Mouse (Mus musculus) gonadal fat pad, adult 2 months (tissue): ENCODE data around the gene Ptpn23. TPM values are rescaled to one million over a fixed set of nuclear protein-coding genes. Genes with fewer than 3 reads are reported as not detected.
"Not testable (repeated sequence)": the region's sequence is repeated elsewhere in the genome, so short reads cannot be mapped to it uniquely, and the experiment has no call there.

Source experiments
- DNase-seq: peaks from one replicate; pipeline ENCODE4 v3.0.0-alpha.2; 2012; ENCODE audit warnings: low read depth
- polyA plus RNA-seq: library from polyadenylated mRNA; depleted of rRNA; stranded (reverse); fragments of >200 nt; gene quantifications from 2 replicates; pipeline ENCODE4 v1.2.3, GENCODE M21; 2012; rRNA removed

The Ptpn23 gene
- 15.0 and 24.1 TPM in 2 replicates for polyA plus RNA-seq

GRCm38 (mm10) chr9:110408099-110408773, at the start of gene Ptpn23:
TSS of gene Ptpn23 (minus strand) at chr9:110408213.
- peak; percentile 58 for DNase-seq

- no peak for DNase-seq
Measured at GRCm38 (mm10) chr9:110452523-110452922, 44.5 kb upstream of the Ptpn23 start.

GRCm38 (mm10) chr9:110448857-110449617, 41.0 kb upstream of the Ptpn23 start:
- DNase-seq: peak; percentile 27

GRCm38 (mm10) chr9:110448356-110448755, 40.3 kb upstream of the Ptpn23 start:
- DNase-seq: no peak

- DNase-seq: no peak
Measured at GRCm38 (mm10) chr9:110440559-110440958, 32.5 kb upstream of the Ptpn23 start.

- DNase-seq: no peak
Measured at GRCm38 (mm10) chr9:110440049-110440448, 32.0 kb upstream of the Ptpn23 start.

- DNase-seq: no peak
Measured at GRCm38 (mm10) chr9:110436041-110436440, 28.0 kb upstream of the Ptpn23 start.

- no peak for DNase-seq
Measured at GRCm38 (mm10) chr9:110433045-110433444, 25.0 kb upstream of the Ptpn23 start.

GRCm38 (mm10) chr9:110431241-110431640, 23.2 kb upstream of the Ptpn23 start:
- DNase-seq: no peak

GRCm38 (mm10) chr9:110419511-110420112, 11.6 kb upstream of the Ptpn23 start, which contains the start of gene Ngp:
TSS of gene Ngp (plus strand) at chr9:110419747.
- no peak for DNase-seq

- no peak for DNase-seq
Measured at GRCm38 (mm10) chr9:110413785-110414184, 5.8 kb upstream of the Ptpn23 start.

- DNase-seq: no peak
Measured at GRCm38 (mm10) chr9:110412926-110413325, 4.9 kb upstream of the Ptpn23 start.

GRCm38 (mm10) chr9:110410908-110411887, 3.2 kb upstream of the Ptpn23 start:
- no peak for DNase-seq

GRCm38 (mm10) chr9:110407311-110408098, 508 bp downstream of the Ptpn23 start:
- DNase-seq: no peak

- DNase-seq: not testable (repeated sequence)
Measured at GRCm38 (mm10) chr9:110403240-110403639, 4.8 kb downstream of the Ptpn23 start.

- no peak for DNase-seq
Measured at GRCm38 (mm10) chr9:110402731-110403130, 5.3 kb downstream of the Ptpn23 start.

- DNase-seq: no peak
Measured at GRCm38 (mm10) chr9:110400650-110401049, 7.4 kb downstream of the Ptpn23 start.

GRCm38 (mm10) chr9:110393295-110393694, 14.7 kb downstream of the Ptpn23 start:
- no peak for DNase-seq

GRCm38 (mm10) chr9:110390843-110391242, 17.2 kb downstream of the Ptpn23 start:
- DNase-seq: no peak

- DNase-seq: no peak
Measured at GRCm38 (mm10) chr9:110388011-110388410, 20.0 kb downstream of the Ptpn23 start.
